Mouse (Mus musculus): ENCODE data around the gene Hint1. TPM values are rescaled to one million over a fixed set of nuclear protein-coding genes. Genes with fewer than 3 reads are reported as not detected.

The Hint1 gene
- polyA plus RNA-seq (2015; fragmentation: Nextera tagmentation; extraction: Ambion mirVana) = 619 and 686 TPM in 2 replicates

DNA sequence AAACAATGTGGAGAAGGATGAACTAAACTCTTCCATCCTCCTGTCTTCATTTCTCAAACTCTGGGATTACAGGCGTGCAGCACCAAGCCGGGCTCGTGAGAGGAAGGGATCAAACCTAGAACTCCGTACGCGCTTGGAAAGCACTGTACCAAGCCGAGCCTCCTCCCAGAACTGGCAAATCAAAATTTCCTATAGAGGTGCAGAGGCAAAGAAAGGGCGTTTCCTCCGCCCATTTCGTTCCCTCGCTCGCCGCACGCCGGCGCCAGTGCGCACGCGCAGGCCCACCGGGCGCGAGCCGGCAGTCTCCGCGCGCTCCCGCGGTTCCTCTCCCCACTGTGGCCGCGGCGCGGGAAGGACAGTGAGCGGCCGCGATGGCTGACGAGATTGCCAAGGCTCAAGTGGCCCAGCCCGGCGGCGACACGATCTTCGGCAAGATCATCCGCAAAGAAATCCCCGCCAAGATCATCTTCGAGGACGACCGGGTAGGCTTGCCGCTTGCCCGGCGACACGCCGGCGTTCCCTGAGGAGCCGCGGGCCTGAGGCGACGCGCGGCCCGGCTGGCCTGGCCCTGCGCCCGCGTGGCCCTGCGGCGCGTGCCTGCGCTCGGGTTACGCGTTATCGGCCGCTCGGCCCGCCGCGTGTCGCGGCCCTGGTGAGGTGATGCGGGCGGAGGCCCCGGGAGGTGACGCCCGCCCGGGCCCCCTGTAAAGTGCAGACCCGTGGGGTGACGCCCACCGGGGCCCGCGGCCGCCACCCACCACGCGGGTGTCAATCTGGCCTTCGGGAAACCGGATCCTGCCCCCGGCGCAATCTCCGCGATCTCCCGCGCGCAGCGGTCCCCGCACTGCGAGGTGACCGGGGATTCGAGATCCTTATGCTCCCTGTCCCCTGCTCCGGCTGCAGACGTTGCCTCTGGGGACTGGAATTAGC lies at the start of gene Hint1:
Gene Hint1 (plus strand): TSS at position 265 of the 930 bp plus-strand sequence.

DNA sequence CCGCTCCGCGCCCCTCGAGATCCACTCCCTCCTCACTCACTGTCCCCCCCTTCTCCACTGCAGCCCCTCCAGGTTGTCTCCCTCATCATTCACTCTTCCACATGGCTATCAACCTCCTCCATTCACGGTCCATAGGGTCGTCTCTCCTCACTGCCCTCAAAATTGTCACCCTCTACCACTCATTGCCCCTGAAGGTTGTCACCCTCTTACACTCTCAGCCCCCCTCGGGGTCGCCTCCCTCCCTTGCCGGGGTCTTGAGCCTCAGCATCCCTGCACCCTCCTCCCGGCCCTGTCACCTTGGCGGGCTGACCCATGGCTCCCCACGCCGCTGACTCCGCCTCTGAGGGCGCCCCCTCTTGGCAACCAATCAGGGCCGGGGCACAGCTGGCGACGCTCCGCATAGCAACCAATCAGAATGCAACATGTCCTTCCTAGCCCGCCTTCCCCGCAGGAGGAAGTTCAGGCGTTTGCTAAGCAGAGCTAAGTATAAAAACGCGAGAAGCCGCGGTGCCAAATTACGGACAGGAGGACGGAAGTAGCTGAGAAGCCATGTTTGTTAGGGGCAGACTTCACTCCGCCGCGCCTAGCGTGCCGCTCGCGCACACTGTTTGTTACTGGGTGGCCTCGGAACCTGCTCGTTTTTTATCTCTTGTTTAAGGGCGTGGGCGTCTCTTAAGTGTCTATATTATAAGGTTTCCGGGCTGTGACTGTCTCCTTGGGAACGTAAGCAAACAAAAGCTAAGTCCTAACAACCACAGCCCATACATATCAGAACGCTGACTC lies 5.7 kb upstream of the Hint1 start, which contains the start of gene Lyrm7:
Gene Lyrm7 (minus strand): TSS at position 661 of the 783 bp plus-strand sequence.

GRCm38 (mm10) chr11:54902333-54903323 lies 36.4 kb downstream of the Hint1 start, which contains the start of gene Gpx3:
Gene Gpx3, plus strand, starts transcription at chr11:54902453.

Other genes with a start within 250 kb of the Hint1 start
- gene Cdc42se2, start 78.7 kb upstream of the Hint1 start, polyA plus RNA-seq (2015; fragmentation: Nextera tagmentation; extraction: Ambion mirVana) = 27.2 and 35.1 TPM in 2 replicates
- gene Lyrm7, start 5.5 kb upstream of the Hint1 start, polyA plus RNA-seq (2015; fragmentation: Nextera tagmentation; extraction: Ambion mirVana) = 3.5 and 3.6 TPM in 2 replicates
- gene Gpx3, start 36.1 kb downstream of the Hint1 start, polyA plus RNA-seq (2015; fragmentation: Nextera tagmentation; extraction: Ambion mirVana) = 83.8 and 99.2 TPM in 2 replicates
- gene Tnip1, start 96.5 kb downstream of the Hint1 start, polyA plus RNA-seq (2015; fragmentation: Nextera tagmentation; extraction: Ambion mirVana) = 10.4 and 13.2 TPM in 2 replicates
- gene Anxa6, start 167.1 kb downstream of the Hint1 start, polyA plus RNA-seq (2015; fragmentation: Nextera tagmentation; extraction: Ambion mirVana) = 58.1 and 77.4 TPM in 2 replicates
- gene Ccdc69, start 211.7 kb downstream of the Hint1 start, polyA plus RNA-seq (2015; fragmentation: Nextera tagmentation; extraction: Ambion mirVana) = 3.0 and 4.3 TPM in 2 replicates
- gene Gm2a, start 231.7 kb downstream of the Hint1 start, polyA plus RNA-seq (2015; fragmentation: Nextera tagmentation; extraction: Ambion mirVana) = 29.0 and 40.6 TPM in 2 replicates

All from spleen, postnatal 0 days (tissue).